Mouse (Mus musculus) neural tube, embryonic 14.5 days (tissue): ENCODE measurements around the gene Sulf2. TPM values are rescaled to one million over a fixed set of nuclear protein-coding genes. Genes with fewer than 3 reads are reported as not detected.

Source experiments
- ATAC-seq: fragments of 200-750 bp; cut with Nextera tagmentation; 2 replicates; pipeline ENCODE4 v1.8.0; 2017; ENCODE audit warnings: low read depth, mild to moderate bottlenecking, moderate TSS enrichment, moderate library complexity
- H3K27ac ChIP-seq: fragments of 300-500 bp; sonication (generic); 2 replicates; pipeline ENCODE4 v1.5.1; 2014; ENCODE audit warnings: low read depth, mild to moderate bottlenecking, control low read depth, low read length, moderate library complexity, mixed read lengths
- H3K27me3 ChIP-seq: fragments of 300-500 bp; sonication (generic); 2 replicates; pipeline ENCODE4 v1.6.1; 2014; ENCODE audit warnings: low read length; ENCODE audit not compliant: control insufficient read depth, insufficient read depth
- H3K36me3 ChIP-seq: fragments of 300-500 bp; sonication (generic); 2 replicates; pipeline ENCODE4 v1.6.1; 2014; ENCODE audit warnings: low read length, mixed read lengths; ENCODE audit not compliant: control insufficient read depth, insufficient read depth
- H3K4me1 ChIP-seq: fragments of 300-500 bp; sonication (generic); 2 replicates; pipeline ENCODE4 v1.6.1; 2014; ENCODE audit warnings: low read length; ENCODE audit not compliant: control insufficient read depth, insufficient read depth
- H3K4me2 ChIP-seq: fragments of 300-500 bp; sonication (generic); 2 replicates; pipeline ENCODE4 v1.6.1; 2014; ENCODE audit warnings: mild to moderate bottlenecking, low read depth, low read length, control low read depth
- H3K4me3 ChIP-seq: fragments of 300-500 bp; sonication (generic); 2 replicates; pipeline ENCODE4 v1.5.1; 2014; ENCODE audit warnings: low read depth, low read length, control low read depth, mixed read lengths
- H3K9ac ChIP-seq: fragments of 300-500 bp; sonication (generic); replicated peaks from 2 replicates; pipeline ENCODE4 v1.6.1; 2014; ENCODE audit warnings: low read depth, mild to moderate bottlenecking, control low read depth, low read length, mixed read lengths
- H3K9me3 ChIP-seq: fragments of 300-500 bp; sonication (generic); 2 replicates; pipeline ENCODE4 v1.6.1; 2016; ENCODE audit warnings: low read length; ENCODE audit not compliant: control insufficient read depth
- WGBS: fragments of 180-500 bp; shearing (Covaris S2); extraction: QIAGEN DNeasy Blood & Tissue Kit; methylation state at CpG from one replicate; pipeline ENCODE4 v1.1.7; 2014; 5-methylcytosine and 5-hydroxymethylcytosine counted together
- polyA plus RNA-seq: library from polyadenylated mRNA; unstranded; fragments of >200 nt; fragmentation: Nextera tagmentation; extraction: Ambion mirVana; gene quantifications from 2 replicates; pipeline ENCODE4 v1.2.1, GENCODE M21; 2014

Sulf2 gene
- polyA plus RNA-seq, 1 experiment from 2014 or later: 141 TPM

- Histone ChIP-seq H3K4me3 (no peak overlapping the region), H3K9me3 (no peaks in the 10 kb centered on the region), H3K27me3 (no peaks in the 10 kb centered on the region), H3K4me2 (no peak overlapping the region), H3K36me3 (no peaks in the 10 kb centered on the region), H3K27ac (no peak overlapping the region), H3K9ac (no peak overlapping the region), H3K4me1 (peaks cover 5% of the 10 kb centered on the region; the same call in 1 of the 2 replicates)
- 97% methylated on average over 2 of the region's 2 CpGs for WGBS
- ATAC-seq: no peak
Observed at GRCm38 (mm10) chr2:166167387-166167786, 11.9 kb upstream of the Sulf2 start.

- no peak overlapping the region for H3K4me3 ChIP-seq
- no peak overlapping the region for H3K9ac ChIP-seq
- no peak overlapping the region for H3K27ac ChIP-seq
- no peaks in the 10 kb centered on the region for H3K9me3 ChIP-seq
- ATAC-seq: 0 out of 2 replicates have a peak, but pooled peaks have one; percentile 17
- H3K4me1 ChIP-seq: peaks cover 5% of the 10 kb centered on the region; the same call in 1 of the 2 replicates
- WGBS: 36% methylated on average over 7 of the region's 7 CpGs
- H3K27me3 ChIP-seq: no peaks in the 10 kb centered on the region
- no peak overlapping the region for H3K4me2 ChIP-seq
- no peaks in the 10 kb centered on the region for H3K36me3 ChIP-seq
Observed at GRCm38 (mm10) chr2:166165396-166165795, 9.9 kb upstream of the Sulf2 start.

DNA sequence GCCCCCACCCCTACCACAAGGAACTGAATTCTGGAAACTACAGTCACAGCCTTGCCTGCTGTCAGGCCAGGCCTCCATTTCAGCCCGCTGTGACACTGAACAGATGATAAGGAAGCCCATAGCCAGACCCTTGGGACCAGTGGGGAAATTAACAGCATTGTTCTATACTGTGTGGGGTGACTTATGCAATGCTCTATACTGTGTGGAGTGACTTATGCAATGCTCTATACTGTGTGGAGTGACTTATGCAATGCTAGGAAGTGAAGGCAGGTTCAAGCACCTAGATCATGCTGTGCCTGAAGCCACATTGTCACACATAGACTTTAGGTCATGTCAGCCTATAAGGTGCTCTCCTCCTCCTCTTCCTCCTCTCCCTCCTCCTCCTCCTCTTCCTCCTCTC, 9.1 kb upstream of the Sulf2 start:
- peaks cover 5% of the 10 kb centered on the region; the same call in 1 of the 2 replicates for H3K4me1 ChIP-seq
- H3K27ac ChIP-seq: no peak overlapping the region
- H3K27me3 ChIP-seq: no peaks in the 10 kb centered on the region
- H3K9ac ChIP-seq: no peak overlapping the region
- 91% methylated on average over 1 of the region's 1 CpGs for WGBS
- ATAC-seq: no peak
- H3K4me3 ChIP-seq: no peak overlapping the region
- H3K36me3 ChIP-seq: no peaks in the 10 kb centered on the region
- H3K9me3 ChIP-seq: no peaks in the 10 kb centered on the region
- no peak overlapping the region for H3K4me2 ChIP-seq

DNA sequence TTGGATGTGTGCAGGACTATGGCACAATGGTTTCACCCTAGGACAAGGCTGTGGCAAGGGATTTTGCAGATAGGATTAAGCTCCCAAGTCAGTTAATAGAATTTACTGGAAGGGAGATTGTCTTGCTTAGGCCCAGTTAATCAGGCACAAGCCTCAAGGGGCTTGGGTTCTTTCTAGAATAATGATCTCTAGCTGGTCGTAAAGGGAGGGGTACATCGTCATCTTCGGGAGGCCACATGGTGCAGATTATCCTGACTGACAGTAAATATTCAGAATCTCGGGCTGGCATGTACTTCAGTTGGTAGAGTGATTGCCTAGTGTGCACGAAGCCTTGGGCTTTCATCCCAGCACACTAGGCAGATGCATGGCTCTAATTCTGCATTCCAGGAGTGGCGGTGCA, 8.5 kb upstream of the Sulf2 start:
- no peak for ATAC-seq
- no peak overlapping the region for H3K9ac ChIP-seq
- H3K9me3 ChIP-seq: no peaks in the 10 kb centered on the region
- no peak overlapping the region for H3K27ac ChIP-seq
- no peak overlapping the region for H3K4me3 ChIP-seq
- 46% methylated on average over 6 of the region's 6 CpGs for WGBS
- no peak overlapping the region for H3K4me2 ChIP-seq
- peaks cover 3% of the 10 kb centered on the region; the same call in 1 of the 2 replicates for H3K4me1 ChIP-seq
- no peaks in the 10 kb centered on the region for H3K27me3 ChIP-seq
- H3K36me3 ChIP-seq: no peaks in the 10 kb centered on the region

DNA sequence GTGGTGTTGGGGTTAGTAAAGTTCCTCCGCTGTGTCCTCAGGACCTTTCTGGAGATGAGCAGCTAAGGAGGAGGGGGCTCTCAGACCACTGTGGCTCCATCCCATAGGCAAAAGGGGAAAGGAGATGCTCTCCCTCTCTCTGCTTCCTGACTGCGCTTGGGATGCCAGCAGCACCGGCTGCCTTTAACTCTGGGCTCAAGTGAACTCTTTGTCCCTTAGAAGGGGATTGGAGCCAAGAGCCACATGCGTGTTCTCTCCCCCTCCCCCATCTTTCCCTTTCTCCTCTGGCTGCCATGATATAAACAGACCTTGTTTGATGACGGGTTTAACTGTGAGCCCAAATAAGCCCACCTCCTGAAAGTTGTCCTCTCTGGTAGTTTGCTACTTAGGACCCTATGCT, 7.8 kb upstream of the Sulf2 start:
- H3K4me2 ChIP-seq: no peak overlapping the region
- H3K4me1 ChIP-seq: peaks cover 4% of the 10 kb centered on the region
- 73% methylated on average over 5 of the region's 5 CpGs for WGBS
- H3K27me3 ChIP-seq: no peaks in the 10 kb centered on the region
- no peaks in the 10 kb centered on the region for H3K9me3 ChIP-seq
- H3K36me3 ChIP-seq: no peaks in the 10 kb centered on the region
- no peak overlapping the region for H3K4me3 ChIP-seq
- no peak overlapping the region for H3K9ac ChIP-seq
- ATAC-seq: no peak
- H3K27ac ChIP-seq: no peak overlapping the region

GRCm38 (mm10) chr2:166162160-166162559, 6.7 kb upstream of the Sulf2 start:
- H3K4me3 ChIP-seq: no peak overlapping the region
- WGBS: 69% methylated on average over 5 of the region's 5 CpGs
- H3K9ac ChIP-seq: no peak overlapping the region
- no peak for ATAC-seq
- H3K4me2 ChIP-seq: no peak overlapping the region
- H3K27me3 ChIP-seq: no peaks in the 10 kb centered on the region
- H3K36me3 ChIP-seq: no peaks in the 10 kb centered on the region
- H3K4me1 ChIP-seq: peaks cover 6% of the 10 kb centered on the region
- H3K27ac ChIP-seq: no peak overlapping the region
- no peaks in the 10 kb centered on the region for H3K9me3 ChIP-seq

DNA sequence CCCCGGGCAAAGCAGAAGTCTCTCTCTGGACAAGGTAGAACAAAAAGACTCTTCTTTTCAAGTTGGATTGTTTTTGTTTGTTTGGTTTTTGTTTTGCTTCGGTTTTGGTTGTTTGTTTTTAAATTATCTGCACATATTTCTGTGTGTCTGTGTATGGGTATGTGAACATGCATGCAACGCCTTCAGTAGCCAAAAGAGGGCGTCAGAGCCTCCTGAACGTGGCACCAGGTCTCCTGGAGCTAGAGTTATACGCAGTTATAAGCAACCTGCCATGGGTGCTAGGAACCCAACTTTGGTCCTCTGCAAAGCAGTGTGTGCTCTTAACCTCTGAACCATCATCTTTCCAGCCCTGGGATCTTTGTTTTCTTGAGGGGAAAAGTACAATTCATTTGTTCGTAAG, 3.8 kb upstream of the Sulf2 start:
- H3K9me3 ChIP-seq: no peaks in the 10 kb centered on the region
- H3K4me1 ChIP-seq: peaks cover 6% of the 10 kb centered on the region
- 87% methylated on average over 7 of the region's 7 CpGs for WGBS
- H3K27ac ChIP-seq: no peak overlapping the region
- no peaks in the 10 kb centered on the region for H3K36me3 ChIP-seq
- no peak overlapping the region for H3K4me3 ChIP-seq
- no peak overlapping the region for H3K4me2 ChIP-seq
- H3K27me3 ChIP-seq: no peaks in the 10 kb centered on the region
- no peak for ATAC-seq
- H3K9ac ChIP-seq: no peak overlapping the region

GRCm38 (mm10) chr2:166157767-166158561, 2.5 kb upstream of the Sulf2 start:
- H3K9ac ChIP-seq: no peak overlapping the region
- H3K9me3 ChIP-seq: no peaks in the 10 kb centered on the region
- WGBS: 52% methylated on average over 12 of the region's 12 CpGs
- H3K27me3 ChIP-seq: no peaks in the 10 kb centered on the region
- no peak overlapping the region for H3K27ac ChIP-seq
- peaks cover 14% of the 10 kb centered on the region for H3K4me1 ChIP-seq
- ATAC-seq: no peak
- no peak overlapping the region for H3K4me2 ChIP-seq
- no peak overlapping the region for H3K4me3 ChIP-seq
- H3K36me3 ChIP-seq: no peaks in the 10 kb centered on the region

GRCm38 (mm10) chr2:166157144-166157543, 1.7 kb upstream of the Sulf2 start:
- Histone ChIP-seq H3K9ac (no peak overlapping the region), H3K4me1 (peaks cover 20% of the 10 kb centered on the region), H3K9me3 (no peaks in the 10 kb centered on the region), H3K27me3 (no peaks in the 10 kb centered on the region), H3K4me3 (no peak overlapping the region), H3K36me3 (no peaks in the 10 kb centered on the region), H3K27ac (no peak overlapping the region), H3K4me2 (no peak overlapping the region)
- 88% methylated on average over 2 of the region's 2 CpGs for WGBS
- ATAC-seq: no peak
